Mouse (Mus musculus) induced T-regulatory cell, adult 2 months (primary cell): Measurements from ENCODE around the gene Txndc2.

Experiments
- DNase-seq: peaks from one replicate; pipeline ENCODE4 v3.0.0-alpha.2; 2012; ENCODE audit warnings: low read depth

Txndc2 gene

DNA sequence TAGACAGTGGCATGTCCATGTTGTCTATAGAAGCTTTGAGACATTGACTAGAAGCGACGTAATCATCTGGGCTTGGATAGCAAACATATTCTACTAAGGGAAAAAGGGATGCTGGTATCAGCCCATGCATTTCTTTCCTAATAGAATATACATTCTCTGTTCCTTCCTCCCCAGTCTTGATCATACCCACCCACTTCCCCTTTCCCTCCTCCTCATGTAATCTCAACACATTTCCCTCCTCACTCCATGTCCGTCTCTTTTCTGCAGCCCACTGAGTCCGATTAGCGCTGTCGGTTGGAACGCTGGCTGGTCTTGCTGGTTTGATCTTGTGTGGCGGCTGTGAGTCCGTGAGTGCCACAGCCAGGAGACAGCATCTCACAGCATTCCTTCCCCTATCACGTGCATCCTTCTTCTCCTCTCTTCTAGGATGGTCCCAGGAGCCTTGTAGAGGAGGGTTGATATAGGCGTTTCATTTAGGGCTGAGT is at the start of gene Txndc2:
Txndc2 (minus strand) TSS at position 435 of the 485 bp plus-strand sequence.
- no peak for DNase-seq

DNA sequence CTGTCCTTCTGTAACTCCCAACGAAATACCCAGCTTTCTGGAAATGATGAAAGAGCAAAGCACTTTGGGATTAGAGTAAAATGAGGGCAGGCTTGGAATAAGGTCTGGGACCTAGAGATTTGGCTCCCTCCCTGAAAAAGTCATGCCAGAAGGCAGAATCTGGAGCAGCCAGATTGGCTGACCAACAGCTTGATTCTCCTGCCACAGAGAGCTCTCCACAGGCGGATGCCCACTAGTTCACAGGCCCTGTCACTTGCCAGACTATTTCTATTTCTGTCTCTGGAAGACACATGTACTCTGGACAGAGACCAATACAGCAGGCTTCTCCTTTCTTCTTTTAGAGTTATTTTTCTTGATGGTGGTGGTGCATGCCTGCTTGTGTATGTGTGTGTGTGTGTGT is 41.8 kb upstream of the Txndc2 start:
- DNase-seq = no peak

DNA sequence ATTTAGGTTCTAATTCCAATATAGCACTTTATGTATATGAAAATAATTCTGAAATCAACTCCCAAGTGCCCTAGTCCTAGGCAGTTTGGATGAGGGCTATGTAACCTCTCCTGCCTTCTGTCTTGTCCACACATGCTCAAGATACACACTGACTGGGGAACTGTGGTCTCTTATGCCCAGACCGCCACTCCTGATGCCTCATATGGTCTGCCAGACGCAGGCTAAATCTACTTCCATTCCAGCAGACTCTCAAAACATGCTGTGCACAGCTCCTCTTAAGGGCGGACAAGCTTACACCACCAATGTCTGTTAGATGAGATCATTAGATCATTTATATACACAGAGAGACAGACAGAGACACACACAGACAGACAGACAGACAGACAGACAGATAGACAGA is 41.3 kb upstream of the Txndc2 start:
- DNase-seq = no peak

DNA sequence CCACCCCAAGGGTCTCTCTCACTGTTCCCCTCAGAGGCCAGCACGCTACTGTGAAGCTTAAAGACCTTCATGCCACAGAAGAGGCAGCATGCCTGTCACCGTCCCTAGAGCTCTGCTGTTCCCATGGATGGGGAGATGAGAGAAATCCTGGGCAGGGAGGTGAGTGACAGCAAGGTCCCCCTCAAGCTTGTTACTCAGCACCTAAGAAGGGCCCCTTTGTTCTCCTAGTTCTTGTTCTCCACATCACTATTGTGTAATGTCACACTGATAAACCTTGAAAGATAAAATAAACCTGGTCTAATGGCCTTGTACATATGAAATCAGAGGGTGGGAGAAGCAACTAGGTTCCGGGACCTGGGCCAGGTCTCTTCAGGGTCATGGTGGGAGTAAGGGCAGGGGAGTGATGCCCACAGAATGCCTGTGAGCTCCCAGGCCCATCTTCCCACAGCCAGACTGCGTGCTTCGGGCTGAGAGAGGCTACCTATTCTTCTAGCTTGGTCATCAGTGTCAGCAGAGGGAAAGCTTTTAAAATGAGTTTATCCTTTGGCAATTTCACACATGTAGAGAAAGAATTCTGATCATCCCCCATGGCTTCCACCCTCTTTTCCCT is 40.2 kb upstream of the Txndc2 start:
- DNase-seq = no peak

DNA sequence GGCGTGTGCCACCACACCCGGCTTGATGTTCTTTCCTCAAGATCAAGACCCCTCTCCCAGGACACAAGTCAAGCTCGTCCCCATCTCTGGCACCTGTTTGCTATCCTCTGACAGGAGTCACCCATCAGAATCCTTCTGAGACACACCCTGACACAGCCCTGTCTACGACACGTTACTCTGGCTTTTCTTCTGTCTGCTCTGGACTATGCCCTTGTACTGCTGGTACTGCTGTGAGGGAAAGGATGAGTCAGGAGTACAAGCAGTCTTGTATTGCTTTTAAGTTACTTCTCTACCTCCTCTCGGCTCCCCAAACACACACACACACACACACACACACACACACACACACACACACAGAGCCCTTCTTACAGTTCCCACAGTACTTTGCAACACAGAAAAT is 39.5 kb upstream of the Txndc2 start:
- no peak for DNase-seq

DNA sequence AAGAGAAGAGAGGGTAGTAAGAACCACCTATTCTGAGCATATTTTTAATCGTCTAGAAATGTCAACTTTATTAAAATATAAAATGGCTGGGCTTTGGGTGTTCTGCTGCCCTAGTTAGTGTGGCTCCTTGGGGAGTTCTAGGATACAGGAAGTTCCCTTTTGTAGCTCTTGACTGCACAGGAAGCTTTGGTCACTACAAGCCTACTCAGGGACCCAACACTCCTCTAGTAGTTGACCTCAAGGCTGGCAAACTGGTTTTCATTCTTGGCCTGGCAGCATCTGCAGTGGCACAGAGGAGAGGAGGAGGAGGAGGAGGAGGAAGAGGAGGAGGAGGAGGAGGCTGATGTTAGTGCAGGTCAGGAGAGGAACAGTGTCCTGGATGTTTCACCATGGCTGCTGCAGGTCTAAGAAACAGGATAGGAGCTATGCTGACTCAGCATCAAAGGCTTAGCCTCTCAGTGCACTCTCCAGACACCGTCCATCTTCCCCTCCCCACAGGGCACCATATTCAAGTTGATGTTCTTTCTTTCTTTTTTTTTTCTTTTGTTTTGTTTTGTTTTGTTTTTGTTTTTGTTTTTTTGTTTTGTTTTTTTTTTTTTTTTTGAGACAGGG is 38.9 kb upstream of the Txndc2 start:
- DNase-seq = no peak

DNA sequence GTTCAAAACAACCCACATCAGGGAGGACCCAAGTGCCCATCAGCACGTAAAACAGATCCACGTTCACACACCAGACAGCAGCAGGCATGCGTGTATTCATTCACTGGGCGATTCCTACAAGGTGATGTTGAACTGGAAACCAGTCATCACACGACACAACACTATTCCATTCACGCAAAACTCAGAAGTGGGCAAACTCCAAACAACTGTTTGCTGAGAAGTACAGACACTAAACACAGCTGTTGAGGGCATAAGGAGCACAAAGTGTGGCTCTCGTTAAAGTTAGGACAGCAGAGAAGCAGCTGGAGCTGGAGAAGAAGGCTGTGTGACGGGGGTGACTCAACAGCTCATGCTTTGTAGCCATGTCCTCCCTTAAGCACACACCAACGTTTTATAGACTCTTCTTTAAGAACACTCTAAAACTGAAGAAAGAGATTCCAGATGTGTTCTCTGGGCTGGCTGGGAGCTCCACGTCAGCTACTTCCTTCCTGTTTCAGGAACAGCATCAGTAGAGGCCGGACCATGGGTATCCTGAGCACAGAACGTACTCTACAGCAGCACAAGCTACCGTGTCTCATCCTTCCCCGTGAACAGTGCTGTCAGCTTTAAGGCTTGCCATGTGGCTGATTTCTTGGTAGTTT is 38.0 kb upstream of the Txndc2 start:
- no peak for DNase-seq

DNA sequence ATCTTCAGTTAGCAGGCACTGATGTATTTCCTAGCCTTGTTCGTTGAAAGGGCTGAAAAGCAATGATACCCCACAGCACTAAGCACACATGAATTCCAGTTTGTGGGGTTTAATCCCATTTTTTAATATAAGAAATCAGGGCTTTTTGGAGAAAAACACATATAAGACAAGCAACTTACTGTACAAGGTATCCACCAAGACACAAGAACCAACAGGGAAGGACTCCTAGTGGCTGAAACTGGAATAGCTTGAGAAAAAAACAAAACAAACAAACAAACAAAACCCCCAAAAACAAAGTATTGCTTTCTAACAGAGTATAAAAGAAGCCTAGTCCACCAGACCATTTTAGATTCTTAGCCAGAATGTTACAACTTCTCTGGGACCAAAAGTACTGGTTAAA is 35.8 kb upstream of the Txndc2 start:
- peak; percentile 55 for DNase-seq

DNA sequence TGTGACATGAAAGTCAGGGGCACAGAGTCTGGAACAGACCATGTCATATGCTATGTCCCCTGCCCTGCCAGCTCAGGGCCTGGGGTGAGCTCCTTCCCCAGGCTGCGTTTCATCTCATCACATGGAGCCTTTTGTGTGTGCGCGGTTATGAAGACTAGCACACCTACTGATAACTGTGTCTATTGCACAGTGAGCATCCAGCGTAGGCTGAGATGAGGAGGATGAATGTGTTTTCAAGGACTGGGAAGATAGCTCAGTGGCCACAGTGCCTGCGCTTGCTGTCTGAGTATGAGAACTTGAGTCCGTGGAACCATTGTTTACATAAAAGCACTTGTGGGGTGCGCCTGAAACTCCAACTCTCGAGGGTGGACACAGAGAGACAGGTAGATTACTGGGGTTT is 34.6 kb upstream of the Txndc2 start:
- DNase-seq = no peak

DNA sequence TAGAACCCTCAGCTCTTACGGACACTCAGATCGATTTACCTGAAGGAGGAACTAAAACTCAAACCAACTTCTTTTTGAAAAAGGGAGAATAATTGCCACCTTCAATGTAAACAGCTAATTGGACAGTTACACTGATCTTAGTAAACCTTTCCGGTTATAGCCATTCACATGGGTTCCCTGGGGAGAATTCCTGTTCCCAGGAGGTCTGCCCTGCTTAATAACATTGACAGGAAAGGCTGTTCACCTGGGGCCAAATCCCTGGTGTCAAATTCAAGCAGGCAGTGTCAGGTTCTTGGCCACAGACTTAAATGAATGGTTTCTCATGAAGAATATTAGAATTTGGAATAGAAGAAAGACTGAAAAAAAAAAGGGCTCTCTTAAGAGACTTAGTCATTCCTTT is 34.0 kb upstream of the Txndc2 start:
- DNase-seq = no peak

DNA sequence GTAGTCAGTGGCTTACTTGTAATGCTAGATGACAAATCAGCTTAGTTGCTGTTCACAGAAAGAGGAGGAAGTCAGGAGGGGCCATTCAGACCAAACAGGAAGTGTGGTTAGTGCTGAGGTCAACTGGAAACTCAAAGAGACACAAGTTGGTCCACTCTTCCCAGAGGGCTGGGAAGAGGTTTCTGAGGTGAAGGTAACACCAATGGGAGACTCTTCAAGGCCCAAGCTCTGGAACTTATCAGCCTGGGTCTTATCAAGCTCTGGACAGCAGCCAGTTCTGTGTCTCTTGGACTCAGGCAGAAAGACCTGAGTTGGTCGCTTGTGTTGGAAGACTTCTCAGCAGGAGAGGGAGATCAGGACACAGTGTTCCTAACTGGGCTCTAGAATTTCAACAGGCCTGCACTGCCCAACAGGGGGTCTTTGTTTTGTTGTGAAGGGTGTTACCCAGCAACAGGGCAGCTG is 32.8 kb upstream of the Txndc2 start:
- DNase-seq = peak; percentile 28

DNA sequence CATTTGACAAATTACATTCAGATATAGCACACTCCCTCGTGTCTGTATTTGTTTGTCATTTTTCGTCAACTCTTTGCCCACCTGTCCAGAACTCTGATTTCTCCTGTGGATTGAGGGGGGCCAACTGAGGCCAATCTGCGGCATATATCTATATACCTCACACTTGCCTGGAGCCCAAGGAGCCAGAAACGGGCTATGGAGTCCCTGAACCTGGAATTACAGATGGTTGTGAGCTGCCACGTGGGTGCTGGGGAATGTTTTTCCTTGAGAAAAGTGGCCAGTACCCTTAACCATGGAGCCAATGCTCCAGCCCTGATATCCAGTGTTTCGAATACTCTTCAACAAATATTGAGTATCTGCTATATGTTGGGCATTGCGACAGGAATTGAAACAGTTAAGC is 31.0 kb upstream of the Txndc2 start:
- DNase-seq = no peak

DNA sequence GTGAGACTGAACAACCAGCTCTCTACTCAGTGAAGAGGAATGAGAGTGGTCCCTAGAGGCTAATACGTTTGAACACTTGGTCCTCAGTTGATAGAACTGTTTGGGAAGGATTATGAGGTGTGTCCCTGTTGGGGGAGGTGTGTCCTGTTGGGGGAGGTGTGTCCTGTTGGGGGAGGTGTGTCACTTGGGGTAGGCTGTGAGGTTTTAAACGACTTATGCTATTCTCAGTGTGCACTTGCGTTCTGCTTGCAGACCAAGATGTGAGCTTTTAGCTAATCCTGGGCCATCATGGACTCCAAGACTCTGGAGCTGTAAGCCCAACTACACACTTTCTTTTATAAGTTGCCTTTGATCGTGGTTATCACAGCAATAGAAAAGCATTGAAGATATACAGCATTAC is 27.1 kb upstream of the Txndc2 start:
- no peak for DNase-seq

DNA sequence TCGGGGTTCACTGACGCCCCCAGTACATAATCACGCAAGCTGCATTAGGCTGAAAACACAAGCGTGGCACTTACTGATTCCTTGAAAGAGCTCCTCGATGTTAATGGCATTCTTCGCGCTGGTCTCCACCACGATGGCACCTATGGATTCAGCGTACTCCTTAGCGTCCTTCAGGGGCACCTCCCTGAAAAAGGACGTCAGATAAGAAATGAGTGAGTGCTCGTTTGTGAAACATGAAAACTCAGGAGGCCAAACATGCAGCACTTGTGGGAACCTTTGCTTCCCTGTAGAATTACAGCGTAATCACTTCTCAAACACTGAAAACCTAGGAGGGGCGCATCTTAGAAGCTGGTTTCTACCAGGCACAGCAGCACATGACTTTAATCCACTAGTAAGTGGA is 25.8 kb upstream of the Txndc2 start:
- DNase-seq = no peak

DNA sequence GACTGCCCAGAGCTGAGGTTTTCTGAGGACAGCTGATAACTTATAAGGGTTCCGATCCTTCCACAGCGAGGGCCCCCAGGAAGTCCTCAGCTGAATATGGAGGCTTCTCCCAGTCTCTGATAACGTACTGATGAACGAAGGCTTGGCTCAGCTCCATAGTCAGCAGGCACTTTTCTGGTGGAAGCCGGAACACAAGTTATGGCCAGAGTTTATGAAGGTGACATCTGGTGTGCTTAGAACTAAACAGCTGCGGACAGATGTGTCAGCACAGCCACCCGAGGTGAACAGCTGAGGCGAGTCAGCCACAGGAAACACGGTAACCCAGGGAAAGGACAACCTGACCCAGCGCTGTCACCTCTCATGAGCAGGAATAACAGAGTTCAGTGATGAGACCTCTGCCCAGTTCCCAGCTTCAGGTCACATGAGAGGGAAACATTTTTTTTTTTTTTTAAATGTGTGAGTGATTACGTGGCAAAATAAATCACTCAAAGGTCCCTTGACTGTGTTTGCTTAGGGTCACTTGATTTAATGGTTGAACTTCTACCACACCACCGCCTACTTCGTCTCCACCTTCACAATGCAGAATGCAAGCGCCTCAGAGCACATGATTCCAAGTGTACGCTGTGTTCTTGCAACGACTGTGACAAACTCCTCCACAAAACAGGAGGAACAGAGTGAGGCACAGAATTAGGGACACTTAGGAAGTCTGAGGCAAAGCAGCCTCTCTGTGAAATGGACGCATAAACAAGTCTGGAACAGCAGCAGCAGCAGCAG is 24.6 kb upstream of the Txndc2 start:
- no peak for DNase-seq

DNA sequence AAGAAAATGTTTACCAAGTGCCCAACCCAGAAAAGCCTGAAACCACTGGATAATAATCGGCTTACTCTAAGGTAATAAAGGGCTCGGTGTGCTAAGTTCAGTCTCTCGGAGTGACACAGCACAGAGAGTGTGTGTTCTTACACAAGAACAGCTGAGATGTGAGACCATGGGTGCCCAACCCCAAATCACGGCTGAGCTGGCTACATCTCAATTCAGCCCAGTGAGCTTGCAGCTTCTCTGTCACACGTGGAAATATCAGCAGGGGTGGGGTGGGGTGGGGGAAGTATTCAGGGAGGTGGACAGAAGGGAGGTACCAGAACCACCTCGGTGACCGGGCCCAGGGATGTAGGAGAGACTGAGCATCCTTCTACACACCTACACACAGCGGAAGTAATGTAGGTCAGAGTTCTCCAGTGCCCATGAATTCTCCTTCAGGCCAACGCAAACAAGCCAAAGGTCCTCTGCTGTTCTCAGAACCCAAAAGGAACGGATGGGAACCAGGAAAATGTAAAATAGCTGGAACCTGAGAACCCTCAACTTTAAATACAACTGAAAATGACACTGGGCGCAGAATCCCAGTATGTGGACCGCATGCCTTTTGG is 23.9 kb upstream of the Txndc2 start:
- no peak for DNase-seq

DNA sequence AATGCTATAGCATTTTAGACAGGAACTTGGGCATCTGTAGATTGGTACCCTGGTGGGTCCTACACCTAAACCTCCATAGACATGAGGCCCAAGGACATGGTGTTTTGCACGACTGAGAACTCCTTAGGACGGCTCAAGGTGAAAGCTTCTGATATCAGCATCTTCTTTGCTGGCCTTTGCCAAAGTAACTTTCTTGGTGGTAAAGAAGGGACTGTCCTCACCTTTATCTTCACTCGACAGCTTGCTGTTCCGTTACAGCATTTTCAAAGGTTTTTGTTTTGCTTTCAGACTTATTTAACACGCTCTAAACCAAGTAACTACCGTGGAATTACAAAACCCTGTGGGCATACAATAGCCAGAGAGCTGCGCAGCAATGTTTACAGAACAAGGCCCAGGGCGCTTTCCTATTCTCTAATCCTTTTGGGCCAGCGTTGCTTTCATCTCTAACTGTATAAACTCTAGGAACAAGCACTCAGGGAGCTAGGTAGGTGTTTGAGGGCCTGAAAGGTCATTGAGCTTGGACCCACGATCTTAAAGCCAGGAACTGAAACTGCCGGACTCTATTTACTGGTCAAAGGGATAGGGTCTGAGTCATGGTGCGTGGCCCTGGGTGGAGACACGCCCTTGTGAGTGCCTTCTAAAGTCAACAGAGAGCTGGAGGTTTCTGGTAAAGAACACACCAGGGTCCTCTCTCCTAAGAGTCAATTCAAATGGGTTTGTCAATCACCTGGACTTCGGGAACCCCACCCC is 21.5 kb upstream of the Txndc2 start:
- DNase-seq = no peak

DNA sequence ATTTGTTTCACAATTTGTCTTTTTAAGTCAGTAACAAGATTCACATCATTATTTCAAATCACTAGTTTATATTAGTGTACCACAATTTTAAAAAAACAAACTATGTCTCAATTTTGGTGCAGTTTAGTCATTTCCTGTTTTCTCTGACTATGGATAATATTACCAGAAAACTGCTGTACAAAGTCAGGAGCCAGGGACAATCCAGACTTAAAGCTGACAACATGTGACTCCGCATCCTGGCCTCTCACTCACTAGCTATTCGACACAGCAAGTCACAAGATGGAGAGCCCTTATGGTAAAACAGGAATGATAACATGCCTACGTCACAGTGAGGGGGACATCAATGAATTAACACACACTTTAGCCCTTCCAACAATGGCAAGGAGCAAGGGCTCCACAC is 20.7 kb upstream of the Txndc2 start:
- no peak for DNase-seq

DNA sequence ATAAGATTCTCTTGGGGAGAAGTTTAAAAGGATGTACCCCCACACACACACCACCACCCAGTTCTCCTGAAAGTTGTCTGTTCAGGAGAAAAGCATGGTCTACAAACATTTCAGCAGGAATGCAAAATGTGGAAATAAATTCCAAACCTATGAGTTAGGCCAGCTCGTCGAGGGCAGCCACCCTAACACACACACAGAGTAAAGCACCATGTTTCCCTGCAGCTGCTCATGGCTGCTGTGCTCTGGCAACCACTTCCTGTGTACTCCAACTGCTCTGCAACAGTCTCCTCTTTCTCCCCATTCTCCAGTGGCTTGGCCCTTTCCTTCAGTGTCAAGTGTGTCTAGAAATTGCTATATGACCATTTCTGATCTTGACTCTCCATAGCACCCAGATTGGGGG is 16.4 kb upstream of the Txndc2 start:
- DNase-seq = no peak

DNA sequence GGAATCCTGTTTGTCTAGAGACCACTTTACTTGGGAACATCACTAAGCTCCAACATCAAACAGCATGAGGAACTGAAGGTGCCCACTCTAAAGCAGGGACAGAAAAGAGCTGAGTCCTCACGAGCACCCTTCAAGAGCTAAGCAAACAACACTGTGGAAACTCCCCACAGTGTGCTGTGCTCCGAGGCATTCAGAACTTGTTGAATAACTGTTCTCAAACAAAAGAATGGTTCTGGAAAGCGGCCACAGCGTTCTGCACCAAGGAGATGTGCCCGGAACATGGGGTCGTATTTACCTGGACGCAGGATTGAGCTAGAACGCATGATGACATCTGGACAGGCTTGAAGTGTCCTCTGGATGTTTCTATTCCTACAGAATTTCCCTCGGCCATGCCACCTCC is 16.0 kb upstream of the Txndc2 start:
- DNase-seq = no peak

DNA sequence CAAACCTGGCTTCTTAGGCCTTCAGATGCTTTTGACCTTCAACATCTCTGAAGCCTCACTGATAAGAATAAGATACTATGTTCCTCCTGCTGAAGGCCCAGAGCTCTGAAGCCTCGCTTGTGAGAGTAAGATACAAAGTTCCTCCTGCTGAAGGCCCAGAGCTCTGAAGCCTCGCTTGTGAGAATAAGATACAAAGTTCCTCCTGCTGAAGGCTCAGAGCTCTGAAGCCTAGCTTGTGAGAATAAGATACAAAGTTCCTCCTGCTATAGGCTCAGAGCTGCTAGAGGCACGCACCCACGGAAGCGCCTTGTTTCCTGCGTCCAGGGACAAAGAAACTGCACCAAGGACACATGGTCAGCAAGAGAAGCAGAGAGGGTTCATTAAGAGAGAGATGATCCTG is 14.8 kb upstream of the Txndc2 start:
- DNase-seq = no peak

DNA sequence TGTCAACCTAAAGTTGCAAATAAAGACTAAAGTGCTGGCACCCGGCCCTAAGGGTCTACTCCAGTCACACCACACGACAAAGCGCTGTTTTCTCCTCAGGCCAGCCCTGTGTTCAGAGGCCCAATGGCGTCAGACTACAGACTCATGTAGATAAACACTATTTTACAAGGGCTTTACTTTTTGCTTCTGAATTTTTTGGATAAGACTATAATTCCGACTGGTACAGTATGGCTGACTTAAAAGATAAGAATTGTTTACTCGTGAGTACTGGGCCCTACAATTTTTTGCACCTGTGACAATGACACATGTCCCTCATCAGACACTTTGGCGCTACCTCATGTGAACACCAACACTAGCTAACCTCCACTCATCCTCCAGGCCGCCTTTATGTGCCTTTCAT is 14.1 kb upstream of the Txndc2 start:
- no peak for DNase-seq
